ENCODE assay signal across 16 mouse cellular contexts in the genomic region with DNA sequence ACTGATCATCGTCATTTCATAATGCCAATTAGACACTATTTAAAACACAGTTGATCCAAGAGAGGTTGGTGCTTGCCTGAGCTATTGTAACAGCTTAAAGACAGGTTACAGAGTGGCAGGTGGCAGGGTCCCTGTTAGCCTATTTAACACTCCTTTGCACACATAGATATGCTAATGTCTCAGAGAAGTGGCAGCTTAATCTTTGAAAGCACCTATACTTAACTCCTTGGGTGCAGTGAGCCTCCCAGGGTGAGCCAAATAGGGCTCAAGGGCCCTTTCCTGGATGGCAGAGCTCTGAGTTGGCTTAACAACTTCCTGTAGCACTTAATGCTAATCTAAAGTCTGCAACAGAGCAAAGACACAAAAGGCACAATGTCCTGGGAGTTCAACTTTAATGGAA.
"Had no signal": no experiment of that assay in that cellular context is flagged by ENCODE, and none has a peak within 500 bp of the region (broad histone marks: within the 10 kb centered on the region; RNA-seq: fewer than 3 reads in every experiment).

No protein-coding gene starts in this region.

- H3K27me3 ChIP-seq: limb, embryonic 15.5 days; liver, embryonic 12.5 days; neural tube, embryonic 13.5 days; stomach, embryonic 15.5 days had no signal

- H3K27ac ChIP-seq: left cerebral cortex, adult 2 months; limb, embryonic 15.5 days; liver, embryonic 12.5 days; midbrain, embryonic 10.5 days; neural tube, embryonic 13.5 days; stomach, embryonic 15.5 days had no signal

- ATAC-seq: liver, embryonic 12.5 days had no signal

- DNase-seq: kidney, postnatal 10 days; lung, embryonic 14.5 days; lung, postnatal 10 days; lung, postnatal 4 days; midbrain, embryonic 14.5 days; retina, postnatal 1 day; right cerebral cortex, postnatal 4 days; spleen, adult 18-20 months; thymus, adult 2 months; thymus, postnatal 36 days had no signal

- H3K9ac ChIP-seq: limb, embryonic 15.5 days; liver, embryonic 12.5 days; lung, embryonic 14.5 days; neural tube, embryonic 13.5 days; stomach, embryonic 15.5 days had no signal

- H3K36me3 ChIP-seq: limb, embryonic 15.5 days; liver, embryonic 12.5 days; midbrain, embryonic 10.5 days; neural tube, embryonic 13.5 days; stomach, embryonic 15.5 days had no signal

- H3K4me2 ChIP-seq: limb, embryonic 15.5 days; liver, embryonic 12.5 days; lung, embryonic 14.5 days; neural tube, embryonic 13.5 days; stomach, embryonic 15.5 days had no signal

- H3K9me3 ChIP-seq: limb, embryonic 15.5 days; liver, embryonic 12.5 days; midbrain, embryonic 10.5 days; neural tube, embryonic 13.5 days; stomach, embryonic 15.5 days had no signal

- H3K4me3 ChIP-seq: left cerebral cortex, adult 2 months; limb, embryonic 15.5 days; liver, embryonic 12.5 days; midbrain, embryonic 10.5 days; neural tube, embryonic 13.5 days; stomach, embryonic 15.5 days had no signal

- H3K4me1 ChIP-seq: limb, embryonic 15.5 days; liver, embryonic 12.5 days; neural tube, embryonic 13.5 days; stomach, embryonic 15.5 days had no signal
